Mouse (Mus musculus) B cell, adult 2 months (primary cell): ENCODE data around the gene Ndufs5.

Experiments used
- DNase-seq, 2 experiments: peaks; one replicate each; pipeline ENCODE4 v3.0.0; 2022

Ndufs5 gene

GRCm38 (mm10) chr4:123717574-123718433 lies at the start of gene Ndufs5:
Gene Ndufs5 (minus strand): TSS chr4:123718202.
- DNase-seq = peak; percentile 90

- no peak for DNase-seq
Observed at GRCm38 (mm10) chr4:123765071-123765470, 47.1 kb upstream of the Ndufs5 start.

GRCm38 (mm10) chr4:123758306-123758705 lies 40.3 kb upstream of the Ndufs5 start:
- DNase-seq = no peak

DNA sequence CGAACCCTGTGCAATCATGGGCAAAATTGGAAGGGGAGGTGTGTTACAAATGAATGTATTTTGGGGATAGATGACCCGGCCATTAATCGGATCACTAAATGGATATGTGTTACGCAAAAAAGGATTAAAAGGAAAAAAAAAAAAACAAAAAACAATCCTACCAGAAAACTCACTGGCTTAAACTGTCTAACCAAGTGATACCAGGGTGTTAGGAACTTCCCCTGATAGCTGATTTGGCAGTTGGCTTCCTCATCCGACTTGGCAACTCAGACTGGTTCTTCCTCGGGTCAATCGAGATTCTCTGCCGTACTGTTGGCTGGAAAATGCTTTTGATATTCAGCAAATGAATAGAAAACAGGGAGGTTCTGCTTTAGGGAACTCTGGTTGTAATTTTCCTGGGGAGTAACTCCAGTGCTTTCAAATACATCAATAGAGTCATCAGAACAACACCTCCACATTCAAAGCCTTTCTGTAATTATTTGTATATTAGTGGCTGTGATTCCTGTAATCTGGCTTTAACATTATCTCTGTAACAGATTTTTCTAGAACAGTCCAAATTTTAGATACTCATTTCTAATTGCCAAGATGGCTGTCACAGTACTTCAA lies 32.8 kb upstream of the Ndufs5 start:
- peak; percentile 16 to 24 for DNase-seq

DNA sequence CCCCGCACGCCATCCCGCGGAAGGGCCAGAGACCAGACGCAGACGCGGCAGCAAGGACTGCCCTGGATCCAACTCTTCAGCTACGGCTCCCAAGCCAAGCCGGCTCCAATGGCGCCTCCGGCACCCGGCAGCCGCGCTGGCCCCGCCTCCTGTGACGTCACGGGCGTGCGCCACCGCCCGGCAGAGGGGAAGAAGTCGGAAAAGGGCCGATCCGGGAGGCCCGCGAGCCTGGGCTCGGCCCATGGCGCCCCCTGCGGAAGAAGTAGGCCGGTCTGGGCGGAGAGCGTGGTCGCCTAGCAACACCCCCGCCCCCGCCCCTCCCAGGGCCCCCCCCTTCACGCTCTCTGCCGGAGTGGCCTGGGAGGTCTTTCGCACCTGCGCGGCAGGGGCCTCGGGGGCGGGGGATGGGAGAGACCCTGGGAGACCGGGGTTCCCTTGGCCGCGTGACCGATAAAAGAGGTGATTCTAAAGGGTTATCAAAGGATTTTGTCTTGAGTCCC lies 32.2 kb upstream of the Ndufs5 start, which contains the start of gene Akirin1:
Akirin1 (minus strand) TSS at position 194 of the 500 bp plus-strand sequence.
- peak; percentile 99 for DNase-seq

- DNase-seq = no peak
Observed at GRCm38 (mm10) chr4:123749484-123750130, 31.6 kb upstream of the Ndufs5 start.

DNA sequence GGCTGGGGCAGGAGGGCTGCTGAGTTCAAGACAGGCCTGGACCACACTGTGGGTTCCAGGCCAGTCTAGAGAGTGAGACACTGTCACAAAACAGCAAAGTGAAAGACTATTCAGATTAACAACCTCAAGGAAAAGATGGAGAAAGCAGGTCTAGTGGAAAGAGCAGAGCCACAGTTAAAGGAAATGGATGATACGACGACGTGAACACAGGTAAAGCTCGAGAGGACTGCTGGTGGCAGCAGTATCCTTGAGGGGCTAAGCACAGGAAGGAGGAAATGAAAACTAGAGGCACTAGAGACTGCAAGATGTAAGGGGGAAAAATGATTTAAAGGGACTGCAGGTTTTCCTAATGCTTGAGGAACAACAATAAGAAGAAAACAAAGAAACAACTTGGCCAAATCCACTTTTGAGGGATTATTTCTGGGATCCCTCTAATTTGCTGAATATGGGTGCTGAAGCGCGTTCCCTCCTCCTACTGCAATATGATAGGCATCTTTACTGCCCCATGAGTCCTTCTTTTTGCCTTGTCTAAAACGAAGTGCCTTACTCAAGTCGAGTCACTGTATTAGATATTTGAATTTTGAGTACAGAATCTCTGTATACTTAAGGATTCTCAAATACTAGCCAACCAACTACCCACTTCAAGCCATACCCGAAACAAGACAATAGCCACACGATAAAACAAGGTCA lies 30.9 kb upstream of the Ndufs5 start:
- DNase-seq = peak; percentile 8 to 12

GRCm38 (mm10) chr4:123745221-123745775 lies 27.3 kb upstream of the Ndufs5 start:
- DNase-seq = no peak

GRCm38 (mm10) chr4:123742891-123743290 lies 24.9 kb upstream of the Ndufs5 start:
- no peak for DNase-seq

DNA sequence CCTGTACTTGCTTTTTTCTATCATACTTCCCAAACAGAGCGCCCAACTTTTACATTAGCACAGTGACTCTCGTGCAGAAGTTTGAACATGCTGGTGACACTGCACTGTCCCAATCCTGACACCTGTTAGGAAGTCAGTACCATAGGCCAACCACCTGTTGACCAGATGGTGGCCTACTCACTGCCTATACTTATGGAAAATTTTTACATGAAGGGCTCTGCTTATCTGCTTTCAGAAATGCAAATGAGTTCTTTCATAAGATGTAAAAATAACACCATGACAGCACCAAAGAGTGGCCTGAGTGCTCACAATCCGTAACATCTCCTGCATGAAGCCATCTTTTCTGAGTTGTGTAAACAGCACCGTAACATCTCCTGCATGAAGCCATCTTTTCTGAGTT lies 20.7 kb upstream of the Ndufs5 start:
- no peak for DNase-seq

GRCm38 (mm10) chr4:123733532-123733931 lies 15.5 kb upstream of the Ndufs5 start:
- no peak for DNase-seq

DNA sequence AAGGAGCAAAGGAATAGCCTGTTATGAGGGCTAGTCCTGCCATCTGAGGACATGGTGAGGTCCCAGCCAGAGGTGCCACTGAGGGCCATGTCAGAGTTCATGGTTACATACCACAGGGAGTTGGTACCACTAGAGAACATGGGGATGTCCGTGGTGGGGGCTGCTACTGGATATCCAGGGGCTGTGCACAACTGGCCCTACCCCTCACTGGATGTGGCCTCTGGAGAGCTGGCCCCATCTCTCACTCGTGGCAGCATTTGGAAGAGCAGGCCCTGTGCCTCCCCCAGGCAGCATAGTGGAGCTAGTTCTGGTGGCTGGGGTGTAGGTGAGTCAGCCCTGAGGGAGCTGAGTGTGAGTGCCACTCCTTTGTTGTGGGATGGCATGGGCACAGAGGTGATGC lies 14.9 kb upstream of the Ndufs5 start:
- DNase-seq = no peak

DNA sequence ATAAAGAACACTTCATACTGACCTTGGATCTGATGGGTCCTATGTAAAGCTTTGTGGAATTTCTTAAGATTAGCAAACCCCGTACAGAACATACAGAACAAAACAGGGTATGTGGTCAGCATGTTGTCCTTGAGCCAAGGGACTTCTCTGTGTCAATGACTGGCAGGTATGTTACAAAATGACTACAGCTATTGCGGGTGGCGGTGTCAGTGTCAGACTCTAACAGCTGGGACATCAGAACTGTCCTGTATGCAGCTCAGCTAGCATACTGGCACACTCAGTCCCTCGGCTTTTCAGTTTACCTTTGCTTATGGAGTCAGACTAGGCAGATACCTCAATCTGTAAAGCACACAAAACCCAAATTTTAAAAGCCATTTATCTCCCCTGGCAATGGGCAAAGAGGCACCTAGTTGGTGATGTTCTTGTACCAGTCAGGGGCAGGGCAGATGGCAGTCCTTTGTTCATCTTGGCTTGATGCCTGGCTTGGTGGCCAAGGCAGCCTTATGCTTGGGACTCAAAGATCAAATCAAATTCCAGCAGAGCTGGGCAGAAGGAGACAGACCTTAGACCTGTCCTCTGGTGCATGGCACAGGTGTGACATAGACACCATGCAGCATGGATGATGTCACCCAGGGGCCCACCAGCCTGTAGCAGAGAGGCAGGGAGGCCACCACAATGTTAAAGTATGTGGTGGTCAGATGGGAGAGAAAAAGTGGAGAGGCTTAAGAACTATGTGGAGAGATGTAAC lies 14.3 kb upstream of the Ndufs5 start:
- no peak for DNase-seq

DNA sequence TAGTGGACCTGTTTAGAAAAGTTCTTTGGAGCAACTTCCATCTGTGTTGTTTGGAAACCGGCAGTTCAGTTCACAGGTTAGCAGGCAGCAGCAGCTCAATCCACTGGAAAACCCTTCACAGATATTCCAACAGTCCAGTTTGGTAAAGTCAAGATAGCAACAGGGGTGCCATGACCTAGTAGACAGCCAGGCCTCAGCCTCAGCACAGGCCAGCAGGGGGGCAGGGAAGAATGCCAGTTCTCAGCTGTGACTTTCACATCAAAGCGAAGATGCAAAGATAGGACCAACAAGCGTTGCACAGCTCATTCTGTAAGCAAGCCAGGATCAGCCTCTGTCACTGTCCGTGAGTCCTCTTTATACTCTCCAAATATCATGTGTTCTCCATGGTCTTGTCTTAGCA lies 3.8 kb upstream of the Ndufs5 start:
- no peak for DNase-seq

DNA sequence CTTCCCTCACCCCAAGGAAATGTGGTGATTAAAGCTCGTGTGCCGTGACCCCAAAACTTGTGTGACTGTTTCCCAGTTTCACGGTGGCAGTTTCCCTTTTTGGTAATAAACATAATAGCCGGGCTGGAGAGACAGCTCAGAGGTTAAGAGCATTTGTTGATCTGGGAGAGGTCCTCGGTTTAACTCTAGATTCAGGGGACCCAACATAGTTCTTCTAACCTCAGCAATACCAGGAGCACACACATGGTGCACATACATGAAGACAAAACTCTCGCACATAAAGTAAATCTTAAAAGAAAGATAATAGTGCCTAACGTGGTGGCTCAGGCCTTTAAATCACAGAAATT lies 405 bp upstream of the Ndufs5 start:
- no peak for DNase-seq

- DNase-seq = no peak
Observed at GRCm38 (mm10) chr4:123712431-123712830, 5.6 kb downstream of the Ndufs5 start.

DNA sequence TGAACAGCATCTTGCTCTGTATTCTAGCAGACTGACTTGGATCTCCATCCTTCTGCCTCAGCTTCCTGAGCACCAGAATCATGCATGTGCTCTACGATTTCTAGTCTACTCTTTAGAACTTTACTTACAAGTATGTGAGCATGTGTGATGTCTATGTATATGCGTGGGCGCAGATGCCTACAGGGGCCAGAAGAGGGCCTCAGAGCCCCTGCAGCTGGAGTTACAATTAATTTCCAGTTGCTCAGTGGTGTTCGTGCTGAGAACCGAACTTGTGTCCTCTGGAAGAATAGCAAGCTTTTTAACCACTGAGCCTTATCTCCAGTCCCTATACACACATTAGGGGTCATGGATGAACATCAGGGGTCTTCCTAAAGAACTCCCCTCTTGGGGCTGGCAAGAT lies 10.7 kb downstream of the Ndufs5 start:
- no peak for DNase-seq

GRCm38 (mm10) chr4:123705340-123705739 lies 12.7 kb downstream of the Ndufs5 start:
- no peak for DNase-seq

DNA sequence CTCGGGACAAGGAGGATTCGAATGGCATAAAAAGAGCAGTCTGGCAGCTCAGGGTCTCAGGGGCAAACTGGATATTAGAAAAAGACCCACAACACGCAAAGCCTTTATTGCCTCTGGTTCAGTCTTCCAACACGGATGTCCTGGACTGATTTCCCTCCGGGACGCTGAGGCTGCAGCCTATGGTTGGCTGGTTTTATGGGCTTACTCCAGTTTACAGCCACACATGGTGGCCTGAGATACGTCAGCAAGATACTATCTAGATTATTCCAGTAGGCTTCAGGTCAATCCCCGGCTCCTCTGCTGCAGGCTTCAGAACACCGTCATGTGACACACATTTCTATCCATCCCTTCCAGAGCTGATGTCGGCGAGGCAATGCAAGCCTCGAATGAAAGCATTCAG lies 24.6 kb downstream of the Ndufs5 start:
- no peak for DNase-seq

- DNase-seq = no peak
Observed at GRCm38 (mm10) chr4:123692071-123692470, 25.9 kb downstream of the Ndufs5 start.

GRCm38 (mm10) chr4:123690311-123690710 lies 27.7 kb downstream of the Ndufs5 start:
- DNase-seq = no peak
